Mouse (Mus musculus): Measurements from ENCODE around the gene Tm2d3. TPM values are rescaled to one million over a fixed set of nuclear protein-coding genes. Genes with fewer than 3 reads are reported as not detected.

Gene Tm2d3
- total RNA-seq, 2 experiments from 2014 or later, result 7.6 to 28.8 TPM

DNA sequence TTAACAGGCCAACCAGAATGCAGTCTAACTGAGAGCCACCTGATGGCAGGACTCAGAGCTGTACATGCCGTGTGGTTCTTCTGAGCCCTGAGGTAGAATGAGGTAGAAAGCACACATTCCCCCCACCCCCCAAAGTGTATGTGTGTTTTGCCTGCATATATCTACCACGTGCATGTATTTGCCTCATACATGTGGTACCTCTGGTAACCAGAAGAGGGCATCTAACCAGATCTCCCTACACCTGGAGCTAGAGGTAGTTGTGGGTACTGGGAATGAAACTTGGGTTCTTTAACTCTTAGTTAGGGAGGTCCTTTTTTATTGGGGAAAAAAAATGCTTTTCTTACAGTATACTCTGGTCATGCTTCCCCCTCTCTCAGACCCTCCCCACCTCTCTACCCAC is 5.5 kb downstream of the Tm2d3 start:
- no peak for ATAC-seq (replicated peaks; ENCODE audit: low FRiP score, poor library complexity, severe bottlenecking)

DNA sequence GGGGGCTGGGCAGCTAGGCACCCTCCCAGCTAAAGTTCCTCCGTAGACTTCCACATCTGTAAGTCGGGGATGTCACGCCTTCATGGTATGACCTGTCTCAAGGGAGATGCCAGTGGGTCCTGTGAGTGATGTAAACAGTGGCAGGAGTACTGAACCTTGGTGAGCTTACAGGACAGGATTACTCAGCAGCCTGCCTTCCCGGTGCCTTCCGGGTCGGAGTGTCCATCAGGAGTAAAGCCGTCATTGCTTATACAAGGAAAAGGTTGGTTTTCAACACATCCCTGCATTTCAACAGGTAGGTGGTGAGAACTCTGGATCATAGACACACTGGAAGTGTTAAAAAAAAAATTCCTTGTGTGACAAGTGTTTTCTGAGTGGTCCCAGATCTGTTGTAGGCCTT is 11.1 kb downstream of the Tm2d3 start:
- no peak for ATAC-seq (replicated peaks; ENCODE audit: low FRiP score, poor library complexity, severe bottlenecking)

DNA sequence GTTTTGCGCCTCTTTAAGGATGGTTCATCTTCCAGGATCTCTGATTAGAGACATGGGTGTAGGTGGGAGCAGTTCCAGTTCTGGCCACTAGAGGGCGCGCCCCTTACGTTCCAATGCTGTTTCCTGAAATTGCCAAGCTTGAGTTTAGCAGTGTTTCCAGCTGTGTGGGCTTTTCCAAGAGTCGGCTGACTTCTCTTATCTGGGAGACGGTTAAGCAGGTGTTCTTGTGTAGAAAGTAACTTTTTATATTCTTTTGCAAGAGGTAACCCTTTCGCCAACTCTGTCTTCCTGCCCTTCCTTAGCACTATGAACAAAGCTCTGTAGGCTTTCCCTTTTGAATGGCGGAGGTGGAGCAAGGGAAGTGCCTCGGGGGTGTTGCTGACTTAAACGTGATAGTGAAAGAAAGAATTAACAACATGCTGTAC is 13.9 kb downstream of the Tm2d3 start:
- peak; percentile 79 for ATAC-seq (replicated peaks; ENCODE audit: low FRiP score, poor library complexity, severe bottlenecking)

DNA sequence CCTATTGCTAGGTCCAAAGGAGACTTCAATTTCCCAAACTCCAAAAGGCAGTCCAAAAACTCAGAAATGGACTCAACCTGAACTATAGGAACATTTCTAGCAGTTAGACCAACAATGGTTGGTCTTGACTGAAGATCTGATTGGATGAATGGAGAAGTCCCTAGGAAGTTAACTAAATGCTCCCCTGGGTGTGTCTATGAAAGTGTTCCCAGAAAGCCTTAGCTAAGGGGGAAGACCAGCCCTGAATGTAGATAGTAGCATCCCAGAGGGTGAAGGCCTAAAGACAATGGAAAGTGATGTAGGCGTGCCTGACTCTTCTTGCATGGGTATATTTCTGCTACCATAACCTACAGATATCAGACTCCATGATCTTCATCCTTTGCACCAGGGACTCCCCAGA is 17.5 kb downstream of the Tm2d3 start:
- ATAC-seq (replicated peaks; ENCODE audit: low FRiP score, poor library complexity, severe bottlenecking), result no peak

DNA sequence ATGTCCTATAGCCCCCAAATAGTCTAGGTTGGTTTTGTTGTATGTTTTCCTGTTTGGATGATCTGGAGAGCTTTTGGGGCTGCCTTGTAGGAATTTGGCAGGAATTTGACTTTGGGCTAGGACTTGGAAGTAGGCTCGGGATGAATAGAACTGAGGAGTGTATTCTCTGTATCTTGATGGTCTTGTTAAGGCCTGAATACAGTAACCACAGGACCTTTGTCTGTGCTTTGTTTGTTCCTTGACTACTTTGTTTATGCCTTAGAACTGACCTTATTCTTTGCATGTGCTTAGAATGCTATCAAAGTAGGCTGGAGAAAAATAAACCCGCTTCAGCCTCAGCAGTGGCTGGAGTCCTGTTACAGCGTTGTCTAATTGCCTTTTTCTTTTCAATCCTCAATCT is 19.3 kb downstream of the Tm2d3 start:
- no peak for ATAC-seq (replicated peaks; ENCODE audit: low FRiP score, poor library complexity, severe bottlenecking)

DNA sequence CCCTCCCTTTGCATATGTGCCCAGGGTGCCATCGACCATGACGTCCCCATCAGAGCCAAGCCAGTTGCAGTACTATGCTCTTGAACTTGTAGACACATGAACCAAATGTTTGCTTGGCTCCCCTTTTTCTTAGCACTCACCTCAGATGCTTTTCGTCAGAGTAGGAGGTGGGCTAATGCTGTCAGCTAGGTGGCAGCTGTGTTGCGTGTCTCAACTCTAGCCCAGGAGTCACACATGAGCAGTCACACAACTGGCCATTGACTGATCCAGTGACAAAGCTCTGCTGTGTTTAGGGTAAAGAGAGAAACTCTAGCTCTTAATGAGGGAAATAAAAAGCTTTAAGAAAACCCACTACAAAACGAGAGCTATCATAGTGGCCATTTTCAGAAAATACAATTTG is 22.8 kb downstream of the Tm2d3 start:
- no peak for ATAC-seq (replicated peaks; ENCODE audit: low FRiP score, poor library complexity, severe bottlenecking)

DNA sequence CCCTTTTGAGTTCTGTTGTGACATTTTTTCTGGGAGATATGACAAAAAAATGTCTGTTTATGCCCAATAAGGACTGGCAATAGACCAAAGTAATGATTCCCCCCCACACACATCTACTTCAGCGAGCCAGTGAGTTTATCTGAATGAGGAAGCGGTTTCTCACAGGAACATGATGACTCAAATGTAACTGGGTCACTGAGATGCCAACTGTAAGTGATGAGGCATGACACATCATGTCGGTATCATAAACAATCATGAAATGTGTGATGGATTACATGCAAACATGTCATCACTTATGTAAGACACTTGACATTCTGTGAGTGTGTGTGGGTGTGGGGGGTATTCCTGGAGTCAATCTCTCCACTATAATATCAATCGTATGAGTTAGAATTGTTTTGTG is 23.3 kb downstream of the Tm2d3 start:
- ATAC-seq (replicated peaks; ENCODE audit: low FRiP score, poor library complexity, severe bottlenecking), result no peak

DNA sequence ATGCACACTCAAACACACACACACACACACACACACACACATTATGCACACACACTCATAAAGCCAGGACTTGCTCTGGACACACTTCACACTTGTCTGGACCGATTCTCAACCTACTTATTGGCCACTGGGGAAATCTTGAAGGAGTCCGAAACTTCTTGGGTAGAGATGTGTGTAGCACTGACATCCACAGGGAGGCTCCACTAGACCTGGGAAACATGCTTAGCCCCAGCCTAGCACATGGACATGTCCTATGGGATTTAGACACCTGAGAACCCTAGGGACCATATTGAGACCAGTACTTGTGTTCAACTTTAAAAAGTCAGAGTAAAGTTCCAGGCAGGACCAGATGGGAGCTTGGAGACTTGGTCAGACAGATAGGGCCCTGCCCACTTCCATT is 43.1 kb downstream of the Tm2d3 start:
- no peak for ATAC-seq (replicated peaks; ENCODE audit: low FRiP score, poor library complexity, severe bottlenecking)

DNA sequence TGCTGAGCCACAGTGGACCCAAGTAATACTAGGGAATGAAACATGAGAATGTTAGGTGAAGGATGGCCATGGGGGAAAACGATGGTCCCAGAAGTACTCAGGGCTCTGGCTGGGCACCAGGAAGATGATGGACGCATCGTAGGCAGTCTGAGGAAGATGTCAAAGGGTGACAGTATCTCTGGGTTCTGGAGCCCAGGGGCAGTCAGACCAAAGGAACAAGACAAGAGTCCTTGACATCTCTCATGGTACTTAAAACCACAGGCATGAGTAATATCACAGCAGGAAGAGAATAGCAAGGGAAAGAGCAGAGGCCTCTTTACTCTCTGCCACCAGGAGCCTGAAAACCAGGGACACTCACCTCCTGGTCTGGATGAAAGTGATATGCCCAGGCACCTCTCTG is 44.3 kb downstream of the Tm2d3 start:
- no peak for ATAC-seq (replicated peaks; ENCODE audit: low FRiP score, poor library complexity, severe bottlenecking)

DNA sequence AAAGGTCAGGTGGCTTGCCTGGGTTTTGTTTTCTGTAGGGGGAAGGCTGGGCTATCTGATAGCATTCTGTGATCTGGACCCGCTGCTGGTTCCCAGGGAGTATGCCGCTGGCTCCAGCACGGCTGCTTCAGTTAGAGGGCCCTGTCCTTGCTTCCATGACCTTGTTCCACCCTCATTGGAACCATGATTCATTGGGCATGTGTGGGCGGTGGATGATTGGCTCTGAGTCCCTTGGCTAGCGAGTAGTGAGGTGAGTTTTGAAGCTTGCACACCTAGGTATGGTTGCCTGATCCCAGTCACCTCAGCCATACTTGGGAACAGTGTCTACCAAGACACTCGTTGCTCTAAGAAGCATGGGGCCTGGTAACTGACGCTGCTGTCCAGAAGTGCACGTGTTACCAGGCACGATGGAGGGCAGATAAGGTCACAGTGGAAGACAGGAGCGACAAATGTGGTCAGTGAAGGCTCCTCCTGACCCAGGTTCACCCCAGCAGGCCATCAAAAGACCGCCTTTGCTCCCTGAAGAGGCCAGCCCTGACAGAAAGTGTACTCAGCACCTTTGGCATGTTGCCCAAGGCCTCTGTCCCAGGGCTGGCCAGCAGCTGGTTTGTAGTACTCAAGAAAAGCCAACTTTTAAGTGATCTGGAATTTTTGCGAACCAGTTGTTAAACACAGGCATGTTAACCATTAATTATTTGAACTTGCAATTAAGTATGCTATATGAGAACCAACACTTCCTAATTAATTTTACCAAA is 46.5 kb downstream of the Tm2d3 start:
- ATAC-seq (replicated peaks; ENCODE audit: low FRiP score, poor library complexity, severe bottlenecking), result no peak

DNA sequence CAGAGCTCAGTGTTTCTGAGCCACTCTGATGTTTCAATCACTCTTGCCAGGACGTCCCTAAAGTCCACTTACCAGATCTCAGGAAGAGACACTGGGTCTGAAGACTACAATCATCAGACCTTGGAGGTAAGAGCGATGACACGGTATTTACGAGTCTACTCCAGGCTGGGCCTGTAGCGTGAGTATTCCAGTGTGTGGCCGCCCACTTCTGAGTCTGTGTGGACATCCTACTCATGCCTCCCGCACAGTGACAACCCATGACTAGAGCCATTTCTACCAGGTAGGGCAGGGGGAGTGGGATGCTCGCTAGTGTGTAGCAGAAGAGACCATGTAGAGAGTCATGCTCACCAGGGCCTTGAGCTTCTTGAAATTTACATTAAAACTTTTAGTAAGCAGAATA is 51.9 kb downstream of the Tm2d3 start:
- ATAC-seq (replicated peaks; ENCODE audit: low FRiP score, poor library complexity, severe bottlenecking), result no peak

DNA sequence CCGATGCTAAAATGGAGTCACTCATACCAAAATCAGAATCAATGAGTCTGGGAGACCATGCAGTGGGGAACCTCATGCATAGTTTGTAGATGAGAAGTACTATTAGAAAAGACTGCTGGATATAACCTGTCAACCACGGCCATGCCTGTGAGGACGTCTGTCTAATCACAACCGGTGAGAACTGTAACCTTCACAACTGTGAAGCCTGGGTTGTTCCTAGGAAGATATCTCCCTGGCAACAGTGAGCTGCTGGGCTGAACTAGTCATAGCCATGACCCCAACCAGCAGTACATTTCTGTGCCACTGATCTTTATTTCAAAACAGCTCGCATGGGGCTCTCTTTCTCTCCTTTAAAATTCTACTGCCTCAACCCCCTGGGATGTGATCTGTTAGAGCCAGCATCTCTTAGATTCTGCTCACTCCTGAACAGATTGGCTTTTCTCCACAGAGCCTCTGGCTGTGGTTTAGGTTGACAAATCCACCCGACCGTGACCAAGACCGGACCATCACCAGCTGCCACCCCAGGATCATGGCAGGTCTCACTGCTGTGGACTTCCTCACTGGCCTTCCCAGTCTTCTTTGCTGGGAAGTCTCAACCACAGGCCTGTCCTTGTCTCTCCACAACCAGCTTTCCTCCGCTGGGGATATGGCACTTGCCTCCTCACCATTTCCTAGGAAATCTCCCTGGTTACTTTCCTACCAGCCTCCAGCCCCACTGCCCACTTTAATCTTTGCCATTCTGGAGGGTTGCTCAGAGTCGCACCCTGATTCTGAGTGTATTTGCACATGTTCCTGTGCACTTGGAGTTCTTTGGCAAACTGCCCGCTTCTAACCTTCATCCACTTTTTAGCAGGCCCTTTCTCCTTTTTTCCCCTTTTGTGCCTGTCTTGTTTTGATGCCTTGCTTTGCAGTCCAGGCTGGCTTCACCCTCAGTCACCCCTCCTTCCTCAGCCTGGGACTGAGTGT is 57.3 kb downstream of the Tm2d3 start:
- no peak for ATAC-seq (replicated peaks; ENCODE audit: low FRiP score, poor library complexity, severe bottlenecking)

Other genes with a start within 250 kb of the Tm2d3 start
- 1.7 and 2.3 TPM in 2 replicates for gene Tjp1, start 163.4 kb upstream of the Tm2d3 start, total RNA-seq (2015; ENCODE audit: low replicate concordance)
- 3.6 and 26.8 TPM in 2 replicates for gene Tjp1, start 163.4 kb upstream of the Tm2d3 start, total RNA-seq (2017; ENCODE audit: low replicate concordance)
- 1.5 and 5.2 TPM in 2 replicates for gene Tarsl2, start 46.3 kb upstream of the Tm2d3 start, total RNA-seq (2015; ENCODE audit: low replicate concordance)
- gene Tarsl2, start 46.3 kb upstream of the Tm2d3 start, total RNA-seq (2017; ENCODE audit: low replicate concordance), result 10.2 and 19.0 TPM in 2 replicates
- gene Pcsk6, start 170.6 kb downstream of the Tm2d3 start, total RNA-seq (2015; ENCODE audit: low replicate concordance), result not detected in 2 replicates
- not detected in 2 replicates for gene Pcsk6, start 170.6 kb downstream of the Tm2d3 start, total RNA-seq (2017; ENCODE audit: low replicate concordance)

Measured in erythroblast, adult 5-6 weeks (primary cell).